Mouse (Mus musculus) MEL (cell line): ENCODE measurements around the gene Ldhc. TPM values are rescaled to one million over a fixed set of nuclear protein-coding genes. Genes with fewer than 3 reads are reported as not detected.

Source experiments
- DNase-seq: peaks from one replicate; pipeline ENCODE4 v3.0.0; 2011; ENCODE audit warnings: low read depth, low spot score
- H3K27ac ChIP-seq: 2 replicates; pipeline ENCODE4 v1.5.1; 2012; ENCODE audit warnings: low read depth, mild to moderate bottlenecking, control low read depth, low read length, moderate library complexity; ENCODE audit not compliant: control insufficient read depth
- H3K27me3 ChIP-seq, 2 experiments: fragments of 150-350 bp in 1 of 2; sonication (generic) in 1 of 2; 2 replicates each; pipeline ENCODE4 v1.6.1; 2012; ENCODE audit warnings: low read length in 2 of 2, mild to moderate bottlenecking in 2 of 2, improper control_type of control experiment in 1 of 2, moderate library complexity in 1 of 2; ENCODE audit not compliant: insufficient read depth in 2 of 2, control insufficient read depth in 1 of 2
- H3K36me3 ChIP-seq, 2 experiments: 2 replicates each; pipeline ENCODE4 v1.6.1; 2012 to 2014; ENCODE audit warnings: low read length in 2 of 2, improper control_type of control experiment in 1 of 2, inconsistent platforms in 1 of 2, mild to moderate bottlenecking in 1 of 2; ENCODE audit not compliant: insufficient read depth in 2 of 2, control insufficient read depth in 1 of 2
- H3K4me1 ChIP-seq, 2 experiments: fragments of 150-350 bp in 1 of 2; sonication (generic) in 1 of 2; 2 replicates each; pipeline ENCODE4 v1.6.1; 2012; ENCODE audit warnings: low read length in 2 of 2, improper control_type of control experiment in 1 of 2, mild to moderate bottlenecking in 1 of 2; ENCODE audit not compliant: insufficient read depth in 2 of 2, control insufficient read depth in 1 of 2
- H3K4me3 ChIP-seq, 2 experiments: fragments of 150-350 bp in 1 of 2; sonication (generic) in 1 of 2; 2 replicates each; pipeline ENCODE4 v1.5.1; 2012; ENCODE audit warnings: low read depth in 2 of 2, low read length in 2 of 2, mild to moderate bottlenecking in 2 of 2, moderate library complexity in 2 of 2, control low read depth in 1 of 2, improper control_type of control experiment in 1 of 2; ENCODE audit not compliant: control insufficient read depth in 1 of 2, insufficient read depth in 1 of 2
- H3K79me2 ChIP-seq: 2 replicates; pipeline ENCODE4 v1.6.1; 2012; ENCODE audit warnings: mild to moderate bottlenecking, low read length, moderate library complexity; ENCODE audit not compliant: control insufficient read depth, poor library complexity, insufficient read depth
- H3K9ac ChIP-seq: 2 replicates; pipeline ENCODE4 v1.6.1; 2012; ENCODE audit warnings: low read depth, mild to moderate bottlenecking, control low read depth, low read length, moderate library complexity; ENCODE audit not compliant: control insufficient read depth, poor library complexity, severe bottlenecking
- H3K9me3 ChIP-seq: fragments of 150-350 bp; sonication (generic); replicated peaks from 2 replicates; pipeline ENCODE4 v1.6.1; 2012; ENCODE audit warnings: mild to moderate bottlenecking, low read length, improper control_type of control experiment, moderate library complexity; ENCODE audit not compliant: insufficient read depth
- BHLHE40 ChIP-seq: IDR thresholded peaks from 2 replicates; pipeline ENCODE4 v1.6.1; 2012; ENCODE audit warnings: low read depth, mild to moderate bottlenecking, inconsistent platforms, low read length, improper control_type of control experiment, borderline replicate concordance
- CHD2 ChIP-seq: IDR thresholded peaks from 2 replicates; pipeline ENCODE4 v1.6.1; 2011; ENCODE audit warnings: low read length, improper control_type of control experiment
- CTCF ChIP-seq, 3 experiments: IDR thresholded peaks in 2 of 3; conservative IDR thresholded peaks in 1 of 3; 2 replicates each; pipeline ENCODE4 v1.5.1; 2011 to 2012; ENCODE audit warnings: low read length in 3 of 3, low read depth in 2 of 3, mild to moderate bottlenecking in 2 of 3, improper control_type of control experiment in 1 of 3, inconsistent platforms in 1 of 3, mixed read lengths in 1 of 3, moderate library complexity in 1 of 3; ENCODE audit not compliant: control insufficient read depth in 1 of 3, insufficient read depth in 1 of 3, poor library complexity in 1 of 3, severe bottlenecking in 1 of 3
- ELF1 ChIP-seq: IDR thresholded peaks from 2 replicates; pipeline ENCODE4 v1.6.1; 2014; ENCODE audit warnings: low read depth, mild to moderate bottlenecking, inconsistent platforms, low read length, improper control_type of control experiment, moderate library complexity
- ETS1 ChIP-seq: IDR thresholded peaks from 2 replicates; pipeline ENCODE4 v1.6.1; 2012; ENCODE audit warnings: low read depth, mild to moderate bottlenecking, inconsistent platforms, low read length, improper control_type of control experiment, moderate library complexity
- GATA1 ChIP-seq: IDR thresholded peaks from 2 replicates; pipeline ENCODE4 v1.6.1; 2011; ENCODE audit warnings: low read depth, low read length, improper control_type of control experiment
- HCFC1 ChIP-seq: IDR thresholded peaks from 2 replicates; pipeline ENCODE4 v1.6.1; 2012; ENCODE audit warnings: low read depth, mild to moderate bottlenecking, inconsistent platforms, low read length, improper control_type of control experiment, moderate library complexity
- JUND ChIP-seq: IDR thresholded peaks from 2 replicates; pipeline ENCODE4 v1.6.1; 2011; ENCODE audit warnings: low read depth, mild to moderate bottlenecking, improper control_type of control experiment, low read length
- MAZ ChIP-seq: IDR thresholded peaks from 2 replicates; pipeline ENCODE4 v1.6.1; 2012; ENCODE audit warnings: low read depth, mild to moderate bottlenecking, inconsistent platforms, low read length, improper control_type of control experiment
- MXI1 ChIP-seq: IDR thresholded peaks from 2 replicates; pipeline ENCODE4 v1.6.1; 2011; ENCODE audit warnings: mild to moderate bottlenecking, low read depth, low read length, improper control_type of control experiment
- MYB ChIP-seq: IDR thresholded peaks from 2 replicates; pipeline ENCODE4 v1.6.1; 2011; ENCODE audit warnings: mild to moderate bottlenecking, low read depth, low read length, improper control_type of control experiment
- MYC ChIP-seq: IDR thresholded peaks from 2 replicates; pipeline ENCODE4 v1.6.1; 2011; ENCODE audit warnings: low read depth, mild to moderate bottlenecking, low read length, improper control_type of control experiment, moderate library complexity
- POLR2A ChIP-seq, 2 experiments: IDR thresholded peaks; 2 replicates each; pipeline ENCODE4 v1.6.1; 2011 to 2012; ENCODE audit warnings: low read length in 2 of 2, mild to moderate bottlenecking in 2 of 2, control low read depth in 1 of 2, improper control_type of control experiment in 1 of 2, low read depth in 1 of 2, moderate library complexity in 1 of 2; ENCODE audit not compliant: control insufficient read depth in 1 of 2, insufficient read depth in 1 of 2, poor library complexity in 1 of 2
- SIN3A ChIP-seq: IDR thresholded peaks from 2 replicates; pipeline ENCODE4 v1.6.1; 2012; ENCODE audit warnings: low read length, improper control_type of control experiment, inconsistent platforms
- SMC3 ChIP-seq: IDR thresholded peaks from 2 replicates; pipeline ENCODE4 v1.6.1; 2011; ENCODE audit warnings: low read depth, low read length, improper control_type of control experiment
- TBP ChIP-seq: IDR thresholded peaks from 2 replicates; pipeline ENCODE4 v1.8.0; 2011; ENCODE audit warnings: low read depth, low read length, improper control_type of control experiment
- TCF12 ChIP-seq: IDR thresholded peaks from 2 replicates; pipeline ENCODE4 v1.6.1; 2014; ENCODE audit warnings: low read depth, mild to moderate bottlenecking, inconsistent platforms, low read length, improper control_type of control experiment, moderate library complexity
- UBTF ChIP-seq: IDR thresholded peaks from 2 replicates; pipeline ENCODE4 v1.6.1; 2012; ENCODE audit warnings: low read depth, mild to moderate bottlenecking, inconsistent platforms, low read length, improper control_type of control experiment, moderate library complexity, borderline replicate concordance; ENCODE audit not compliant: insufficient read depth
- USF2 ChIP-seq, 2 experiments: IDR thresholded peaks; 2 replicates each; pipeline ENCODE4 v1.6.1; 2011 to 2012; ENCODE audit warnings: improper control_type of control experiment in 2 of 2, low read length in 2 of 2, borderline replicate concordance in 1 of 2, inconsistent platforms in 1 of 2, low read depth in 1 of 2, mild to moderate bottlenecking in 1 of 2; ENCODE audit not compliant: insufficient read depth in 1 of 2
- ZC3H11A ChIP-seq: IDR thresholded peaks from 2 replicates; pipeline ENCODE4 v1.6.1; 2012; ENCODE audit warnings: low read depth, mild to moderate bottlenecking, inconsistent platforms, low read length, improper control_type of control experiment
- ZMIZ1 ChIP-seq: IDR thresholded peaks from 2 replicates; pipeline ENCODE4 v1.6.1; 2012; ENCODE audit warnings: low read depth, mild to moderate bottlenecking, inconsistent platforms, low read length, improper control_type of control experiment, moderate library complexity
- polyA plus RNA-seq, 2 experiments: library from polyadenylated mRNA; stranded (reverse) in 1 of 2; unstranded in 1 of 2; fragments of >175 nt in 1 of 2; fragments of >200 nt in 1 of 2; gene quantifications; 2 replicates each; pipeline versions ENCODE4 v1.2.1 to v1.2.4; 2012; ENCODE audit warnings: low replicate concordance in 2 of 2, low read depth in 1 of 2; ENCODE audit not compliant: insufficient read length in 2 of 2, insufficient read depth in 1 of 2, missing spikeins in 1 of 2
- total RNA-seq: library from RNA; depleted of rRNA; stranded (reverse); fragments of 300-350 nt; gene quantifications from 2 replicates; pipeline ENCODE4 v1.2.3, GENCODE M21; 2012

Gene Ldhc
- total and polyA plus RNA-seq, 3 experiments = not detected

DNA sequence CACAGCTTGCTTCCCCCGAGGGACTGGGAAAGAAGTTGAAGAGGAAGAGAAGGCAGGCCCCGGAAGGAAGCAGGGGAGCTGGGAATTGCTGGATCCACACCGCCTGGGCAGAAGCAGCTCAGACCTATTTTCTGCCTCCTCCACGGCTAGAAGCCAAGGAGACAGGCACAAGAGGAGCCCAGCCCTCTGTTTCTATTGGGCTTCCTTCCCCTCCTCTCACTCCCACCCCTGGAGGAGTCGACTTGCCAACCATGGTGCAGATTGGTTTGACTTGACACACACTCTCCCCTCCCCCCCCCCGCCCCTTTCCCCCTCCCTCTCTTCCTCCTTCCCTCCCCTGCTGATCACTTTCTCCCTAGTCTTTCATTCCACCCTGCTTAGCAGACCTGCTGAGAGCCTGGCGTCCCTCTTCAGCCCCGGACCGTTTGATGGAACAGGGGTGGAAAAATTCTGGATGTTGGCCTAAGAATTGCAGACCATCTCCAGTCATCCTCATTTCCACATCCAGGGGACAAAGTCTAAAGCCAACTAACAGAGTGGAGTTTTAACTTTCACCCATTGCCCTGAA, 22.8 kb upstream of the Ldhc start:
- Histone ChIP-seq H3K27ac (peak overlapping the region; percentile 52), H3K4me3 (peak overlapping the region; percentile 45 to 55), H3K36me3 (peaks cover 0 to 18% of the 10 kb centered on the region in 2 experiments; a peak in 2 of 4 replicates), H3K4me1 (peaks cover 19 to 30% of the 10 kb centered on the region in 2 experiments), H3K79me2 (no peaks in the 10 kb centered on the region), H3K27me3 (no peaks in the 10 kb centered on the region), H3K9me3 (no peaks in the 10 kb centered on the region), H3K9ac (peak overlapping the region; percentile 64)
- peak; percentile 18; the same call in 1 of the 2 replicates for TF ChIP-seq MXI1
- no peak for TF ChIP-seq BHLHE40
- no peak for TF ChIP-seq MYB
- TF ChIP-seq USF2 (IDR thresholded peaks at IDR 0.05; ENCODE audit: borderline replicate concordance in 1 of 2, insufficient read depth in 1 of 2, low read depth in 1 of 2, low read length in 2 of 2) = no peak
- no peak for TF ChIP-seq CHD2
- no peak for TF ChIP-seq MYC
- TF ChIP-seq POLR2A (IDR thresholded peaks at IDR 0.05; ENCODE audit: control insufficient read depth in 1 of 2, insufficient read depth in 1 of 2, low read depth in 1 of 2, low read length in 2 of 2, poor library complexity in 1 of 2) = peak; percentile 34 to 37; a peak in 1 of 4 replicates
- peak; percentile 82; the same call in 1 of the 2 replicates for TF ChIP-seq MAZ
- TF ChIP-seq SIN3A = peak; percentile 42; the same call in 1 of the 2 replicates
- TF ChIP-seq SMC3 = no peak
- TF ChIP-seq CTCF (IDR thresholded peaks at IDR 0.05 in 2 of 3, conservative IDR thresholded peaks at IDR 0.05 in 1 of 3; ENCODE audit: control insufficient read depth in 1 of 3, insufficient read depth in 1 of 3, low read depth in 2 of 3, low read length in 3 of 3, poor library complexity in 1 of 3, severe bottlenecking in 1 of 3) = no peak
- no peak for TF ChIP-seq ELF1
- no peak for TF ChIP-seq TBP
- TF ChIP-seq TCF12 = 0 out of 2 replicates have a peak, but pooled peaks have one; percentile 4
- TF ChIP-seq ZMIZ1 = peak; percentile 64; the same call in 1 of the 2 replicates
- DNase-seq = peak; percentile 82

DNA sequence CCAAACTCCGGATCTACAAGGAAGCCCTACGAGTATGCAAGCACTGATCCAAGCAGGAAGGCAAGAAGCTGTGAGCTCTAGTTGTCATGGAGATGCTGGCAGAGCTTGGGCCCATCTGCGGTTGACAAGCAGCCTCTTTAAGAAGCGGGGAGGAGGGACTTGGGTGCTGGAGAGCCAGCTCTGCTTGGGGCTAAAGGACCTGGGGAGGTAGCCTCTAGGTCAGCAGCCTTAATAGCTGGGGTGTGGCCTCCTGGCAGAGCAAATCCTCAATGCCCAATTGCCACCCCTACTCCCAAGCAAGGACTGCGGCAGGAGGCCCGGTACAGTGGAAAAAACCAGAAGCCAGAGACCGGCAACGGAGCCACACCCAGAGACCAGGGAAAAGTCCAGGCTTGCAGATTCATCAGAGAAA, 22.1 kb upstream of the Ldhc start:
- DNase-seq = peak; percentile 90
- Histone ChIP-seq H3K79me2 (no peaks in the 10 kb centered on the region), H3K4me3 (peak overlapping the region; percentile 44 to 55), H3K4me1 (peaks cover 14 to 25% of the 10 kb centered on the region in 2 experiments), H3K9ac (peak overlapping the region; percentile 35), H3K36me3 (peaks cover 0 to 14% of the 10 kb centered on the region in 2 experiments; a peak in 2 of 4 replicates), H3K27ac (peak overlapping the region; percentile 40; the same call in 1 of the 2 replicates), H3K9me3 (no peaks in the 10 kb centered on the region), H3K27me3 (no peaks in the 10 kb centered on the region)
- TF ChIP-seq SIN3A = peak; percentile 76
- TF ChIP-seq ETS1 = 0 out of 2 replicates have a peak, but pooled peaks have one; percentile 12
- 0 out of 2 replicates have a peak, but pooled peaks have one; percentile 24 for TF ChIP-seq ELF1
- TF ChIP-seq ZC3H11A = no peak
- TF ChIP-seq JUND = no peak
- no peak for TF ChIP-seq CTCF (IDR thresholded peaks at IDR 0.05 in 2 of 3, conservative IDR thresholded peaks at IDR 0.05 in 1 of 3; ENCODE audit: control insufficient read depth in 1 of 3, insufficient read depth in 1 of 3, low read depth in 2 of 3, low read length in 3 of 3, poor library complexity in 1 of 3, severe bottlenecking in 1 of 3)
- TF ChIP-seq HCFC1 = peak; percentile 54; the same call in 1 of the 2 replicates
- peak; percentile 55; the same call in 1 of the 2 replicates for TF ChIP-seq MXI1
- no peak for TF ChIP-seq GATA1
- no peak for TF ChIP-seq UBTF
